Mouse (Mus musculus) urinary bladder, postnatal 14 days (tissue): ENCODE data around the gene Olfr32.
"Not testable (repeated sequence)": the region's sequence is repeated elsewhere in the genome, so short reads cannot be mapped to it uniquely, and the experiment has no call there.

Source experiments
- DNase-seq: peaks from one replicate; pipeline ENCODE4 v3.0.0; 2021; ENCODE audit warnings: low spot score

The Olfr32 gene

GRCm38 (mm10) chr2:90142196-90142595, at the start of gene Olfr32:
Gene Olfr32 (minus strand): TSS chr2:90142296.
- DNase-seq: no peak

DNA sequence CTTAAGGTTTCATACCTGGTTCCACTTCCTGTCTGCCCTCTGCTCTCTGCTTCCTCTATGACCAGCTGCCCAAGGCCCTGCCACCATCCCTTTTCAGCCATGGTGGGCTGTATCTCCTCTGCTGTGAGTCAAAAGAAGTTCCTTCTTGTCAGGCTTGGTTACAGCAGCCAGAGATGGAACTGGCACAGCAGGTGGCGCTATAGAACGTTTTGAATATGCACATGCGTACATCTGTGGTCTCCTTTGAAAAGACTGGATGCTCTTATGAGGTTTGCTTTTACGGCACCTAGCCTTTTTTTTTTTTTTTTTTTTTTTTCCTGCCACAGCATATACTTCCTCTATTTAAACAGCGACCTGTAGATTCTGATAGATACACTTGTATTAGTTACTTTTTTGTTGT, 45.0 kb upstream of the Olfr32 start:
- not testable (repeated sequence) for DNase-seq

DNA sequence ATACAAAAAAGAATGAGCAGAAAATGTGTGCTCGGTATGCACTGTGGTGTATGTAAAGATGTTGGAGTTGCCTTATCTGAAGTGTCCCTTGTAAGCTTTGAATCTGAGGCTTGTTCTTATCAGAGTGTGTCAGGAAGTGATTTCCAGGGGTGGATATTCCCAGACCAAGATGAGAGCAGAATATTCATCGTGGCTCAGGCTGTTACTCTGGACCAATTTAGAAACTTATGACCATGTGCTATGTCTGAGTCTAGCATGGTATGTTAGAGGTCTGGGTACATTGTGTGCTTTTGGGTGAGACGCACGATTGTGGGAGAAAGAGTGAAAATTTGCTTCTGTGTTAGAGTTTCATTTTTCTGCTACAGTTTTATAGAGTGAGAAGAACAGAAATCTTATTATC, 44.0 kb upstream of the Olfr32 start:
- not testable (repeated sequence) for DNase-seq

DNA sequence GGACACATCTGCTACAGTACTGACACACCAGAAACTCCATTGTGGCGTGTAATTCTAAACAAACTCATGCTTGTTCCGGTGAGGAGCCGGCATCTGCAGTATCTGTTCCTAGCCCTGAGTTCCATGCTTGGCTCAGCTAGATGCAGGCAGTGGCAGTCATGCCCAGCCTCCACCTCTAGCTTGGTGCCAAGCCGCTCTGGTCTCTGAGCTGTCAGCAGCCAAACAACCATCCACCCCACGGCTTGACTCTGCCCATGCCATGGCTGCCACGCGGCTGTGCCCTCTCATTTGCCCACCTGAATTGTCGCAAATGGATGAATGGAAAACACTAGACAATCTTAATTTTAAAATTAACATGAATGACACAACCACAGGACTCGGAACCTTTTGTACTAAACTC, 11.8 kb upstream of the Olfr32 start:
- DNase-seq: no peak

GRCm38 (mm10) chr2:90152991-90153390, 10.9 kb upstream of the Olfr32 start, which contains the start of gene Olfr1270:
Gene Olfr1270 (minus strand): TSS chr2:90153091.
- no peak for DNase-seq

DNA sequence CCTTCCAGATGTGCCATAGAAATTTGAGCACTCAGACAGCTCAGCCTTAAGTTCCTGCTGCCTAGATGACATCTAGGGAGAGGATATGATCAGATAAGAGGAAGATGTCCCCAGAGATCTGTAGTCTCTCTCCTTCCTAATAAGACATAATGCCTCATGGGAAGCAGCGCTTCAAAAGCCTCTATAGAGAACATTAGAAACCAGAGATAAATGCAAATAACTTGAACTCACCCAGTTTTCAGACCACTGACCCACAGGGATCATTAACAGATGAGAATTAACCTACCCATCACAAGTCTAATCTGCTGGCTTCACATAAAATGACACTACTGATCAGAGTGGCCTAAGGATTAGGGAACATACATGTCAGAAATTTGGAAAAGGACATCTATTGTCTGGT, 20.8 kb downstream of the Olfr32 start, which contains the start of gene Olfr1269:
Olfr1269 (minus strand) TSS at position 101 of the 400 bp plus-strand sequence.
- no peak for DNase-seq
